Mouse (Mus musculus): ENCODE measurements at regions not wholly inside any gene's neighbourhood (a gene's known extent, or its start where the extent isn't known, plus 50 kb on each side); places are given as distances from the start of the nearest gene placed in this dataset.
A peak's percentile ranks its signal among the peaks of the same experiment; 100 is the strongest.

DNA sequence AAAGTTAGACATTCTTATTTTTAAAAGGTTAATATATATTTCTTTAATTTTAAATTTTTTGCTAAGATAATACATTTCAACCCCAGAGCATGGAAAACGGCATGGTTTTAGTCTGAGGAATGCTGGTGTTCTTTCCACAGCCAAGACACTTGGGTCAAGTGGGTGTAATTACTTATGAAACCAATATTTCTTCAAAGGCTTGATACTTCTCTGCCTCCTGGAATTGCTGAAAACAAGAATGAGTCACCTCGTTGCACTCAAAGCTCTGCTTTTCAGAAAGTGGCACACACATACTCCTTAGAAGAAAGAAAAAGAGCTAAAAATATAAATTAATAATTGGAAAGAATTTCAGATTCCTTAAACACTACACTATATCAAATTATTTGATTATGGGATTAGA is 331.8 kb upstream of the Btbd3 start:
- Histone ChIP-seq H3K4me3 (ENCODE audit: insufficient read depth in 1 of 2, low read depth in 2 of 2, low read length in 2 of 2) (no peak overlapping the region), H3K4me2 (ENCODE audit: low read depth) (no peak overlapping the region), H3K4me1 (replicated peaks; ENCODE audit: control insufficient read depth in 2 of 2, insufficient read depth in 2 of 2, low read length in 1 of 2) (no peaks in the 10 kb centered on the region), H3K36me3 (replicated peaks; ENCODE audit: control insufficient read depth, insufficient read depth, low read depth) (no peaks in the 10 kb centered on the region), H3K9ac (replicated peaks) (no peak overlapping the region), H3K9me3 (ENCODE audit: control insufficient read depth, low read length) (no peaks in the 10 kb centered on the region), H3K27me3 (ENCODE audit: control insufficient read depth, insufficient read depth, low read length) (no peaks in the 10 kb centered on the region), H3K27ac (no peak overlapping the region)
- TF ChIP-seq CTCF (IDR thresholded peaks at IDR 0.05; ENCODE audit: low read depth) (no peak), EP300 (IDR thresholded peaks at IDR 0.05; ENCODE audit: low read depth) (no peak)
- DNase-seq (ENCODE audit: low read depth in 3 of 3, low spot score in 3 of 3) (no peak), ATAC-seq (ENCODE audit: insufficient read depth) (no peak)
- 50% methylated on average over 2 of the region's 2 CpGs for WGBS (ENCODE audit: insufficient replicate concordance)

- H3K9ac ChIP-seq (replicated peaks): no peak overlapping the region
- ATAC-seq (ENCODE audit: insufficient read depth): no peak; the same call in 1 of the 2 replicates
- H3K4me3 ChIP-seq (ENCODE audit: insufficient read depth in 1 of 2, low read depth in 2 of 2, low read length in 2 of 2): no peak overlapping the region
- no peaks in the 10 kb centered on the region for H3K4me1 ChIP-seq (replicated peaks; ENCODE audit: control insufficient read depth in 2 of 2, insufficient read depth in 2 of 2, low read length in 1 of 2)
- no peak overlapping the region for H3K27ac ChIP-seq
- peak in 1 of 3 experiments; percentile 6 for DNase-seq (ENCODE audit: low read depth in 3 of 3, low spot score in 3 of 3)
- H3K9me3 ChIP-seq (ENCODE audit: control insufficient read depth, low read length): no peaks in the 10 kb centered on the region
- H3K4me2 ChIP-seq (ENCODE audit: low read depth): no peak overlapping the region
- TF ChIP-seq EP300 (IDR thresholded peaks at IDR 0.05; ENCODE audit: low read depth) (no peak), CTCF (IDR thresholded peaks at IDR 0.05; ENCODE audit: low read depth) (no peak)
- no peaks in the 10 kb centered on the region for H3K36me3 ChIP-seq (replicated peaks; ENCODE audit: control insufficient read depth, insufficient read depth, low read depth)
- no peaks in the 10 kb centered on the region for H3K27me3 ChIP-seq (ENCODE audit: control insufficient read depth, insufficient read depth, low read length)
Observed at GRCm38 (mm10) chr2:137898425-137898824, 357.9 kb upstream of the Btbd3 start.

- H3K27me3 ChIP-seq (ENCODE audit: control insufficient read depth, insufficient read depth, low read length): no peaks in the 10 kb centered on the region
- H3K4me2 ChIP-seq (ENCODE audit: low read depth): no peak overlapping the region
- no peaks in the 10 kb centered on the region for H3K9me3 ChIP-seq (ENCODE audit: control insufficient read depth, low read length)
- H3K9ac ChIP-seq (replicated peaks): no peak overlapping the region
- no peaks in the 10 kb centered on the region for H3K36me3 ChIP-seq (replicated peaks; ENCODE audit: control insufficient read depth, insufficient read depth, low read depth)
- no peaks in the 10 kb centered on the region for H3K4me1 ChIP-seq (replicated peaks; ENCODE audit: control insufficient read depth in 2 of 2, insufficient read depth in 2 of 2, low read length in 1 of 2)
- H3K27ac ChIP-seq: no peak overlapping the region
- TF ChIP-seq EP300 (IDR thresholded peaks at IDR 0.05; ENCODE audit: low read depth) (no peak), CTCF (IDR thresholded peaks at IDR 0.05; ENCODE audit: low read depth) (no peak)
- DNase-seq (ENCODE audit: low read depth in 3 of 3, low spot score in 3 of 3): no peak
- no peak for ATAC-seq (ENCODE audit: insufficient read depth)
- H3K4me3 ChIP-seq (ENCODE audit: insufficient read depth in 1 of 2, low read depth in 2 of 2, low read length in 2 of 2): no peak overlapping the region
- 39% methylated on average over 7 of the region's 7 CpGs for WGBS (ENCODE audit: insufficient replicate concordance)
Observed at GRCm38 (mm10) chr2:137880211-137881031, 375.9 kb upstream of the Btbd3 start.

DNA sequence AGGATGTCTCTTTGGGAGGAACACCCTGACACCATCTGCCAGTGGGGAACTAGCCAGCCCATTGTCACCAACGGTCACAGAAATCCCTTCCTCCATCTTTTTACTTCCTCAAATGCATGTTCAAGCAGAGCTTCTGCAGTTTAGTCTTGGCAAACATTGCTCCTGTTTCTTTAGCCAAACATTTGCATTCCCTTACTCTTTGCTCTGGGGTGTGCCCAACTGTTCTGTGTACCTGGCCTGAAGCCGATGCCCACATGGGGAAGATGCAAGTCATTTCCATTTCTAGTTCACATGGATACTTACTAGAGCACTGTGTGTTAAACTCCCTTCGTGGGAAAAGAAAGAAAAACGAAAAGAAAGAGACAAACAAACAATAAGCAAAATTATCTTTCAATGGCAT is 386.7 kb upstream of the Btbd3 start:
- DNase-seq (ENCODE audit: low read depth in 3 of 3, low spot score in 3 of 3) (no peak), ATAC-seq (ENCODE audit: insufficient read depth) (no peak)
- WGBS (ENCODE audit: insufficient replicate concordance): 33% methylated on average over 4 of the region's 4 CpGs

GRCm38 (mm10) chr2:137854494-137854893 is 401.9 kb upstream of the Btbd3 start:
- no peak overlapping the region for H3K9ac ChIP-seq (replicated peaks)
- TF ChIP-seq CTCF (IDR thresholded peaks at IDR 0.05; ENCODE audit: low read depth) (no peak), EP300 (IDR thresholded peaks at IDR 0.05; ENCODE audit: low read depth) (no peak)
- no peak overlapping the region for H3K4me2 ChIP-seq (ENCODE audit: low read depth)
- no peaks in the 10 kb centered on the region for H3K27me3 ChIP-seq (ENCODE audit: control insufficient read depth, insufficient read depth, low read length)
- H3K27ac ChIP-seq: no peak overlapping the region
- no peak overlapping the region for H3K4me3 ChIP-seq (ENCODE audit: insufficient read depth in 1 of 2, low read depth in 2 of 2, low read length in 2 of 2)
- no peaks in the 10 kb centered on the region for H3K36me3 ChIP-seq (replicated peaks; ENCODE audit: control insufficient read depth, insufficient read depth, low read depth)
- DNase-seq (ENCODE audit: low read depth in 3 of 3, low spot score in 3 of 3) (no peak), ATAC-seq (ENCODE audit: insufficient read depth) (no peak)
- no peaks in the 10 kb centered on the region for H3K4me1 ChIP-seq (replicated peaks; ENCODE audit: control insufficient read depth in 2 of 2, insufficient read depth in 2 of 2, low read length in 1 of 2)
- WGBS (ENCODE audit: insufficient replicate concordance): 44% methylated on average over 4 of the region's 4 CpGs
- H3K9me3 ChIP-seq (ENCODE audit: control insufficient read depth, low read length): no peaks in the 10 kb centered on the region

More for the DNA sequence above, 386.7 kb upstream of the Btbd3 start:
- no peak overlapping the region for H3K9ac ChIP-seq (replicated peaks)
- H3K9me3 ChIP-seq (ENCODE audit: control insufficient read depth, low read length): no peaks in the 10 kb centered on the region
- no peak overlapping the region for H3K4me2 ChIP-seq (ENCODE audit: low read depth)
- no peaks in the 10 kb centered on the region for H3K36me3 ChIP-seq (replicated peaks; ENCODE audit: control insufficient read depth, insufficient read depth, low read depth)
- no peaks in the 10 kb centered on the region for H3K27me3 ChIP-seq (ENCODE audit: control insufficient read depth, insufficient read depth, low read length)
- H3K4me3 ChIP-seq (ENCODE audit: insufficient read depth in 1 of 2, low read depth in 2 of 2, low read length in 2 of 2): no peak overlapping the region
- H3K27ac ChIP-seq: no peak overlapping the region
- no peaks in the 10 kb centered on the region for H3K4me1 ChIP-seq (replicated peaks; ENCODE audit: control insufficient read depth in 2 of 2, insufficient read depth in 2 of 2, low read length in 1 of 2)
- no peak for TF ChIP-seq EP300 (IDR thresholded peaks at IDR 0.05; ENCODE audit: low read depth)

All from liver, embryonic 14.5 days (tissue).